ENCODE assay signal across 24 mouse cellular contexts in genomic region chr1:84362209-84362608, GRCm38 (mm10). TPM values are rescaled to one million over a fixed set of nuclear protein-coding genes. Genes with fewer than 3 reads are reported as not detected.
DNase-seq lines count a peak whose midpoint lies in the region; ATAC-seq and TF ChIP-seq lines count a peak whose summit lies in the region.
"Had no signal": no experiment of that assay in that cellular context is flagged by ENCODE, and none has a peak within 500 bp of the region (broad histone marks: within the 10 kb centered on the region; RNA-seq: fewer than 3 reads in every experiment).

No protein-coding gene starts in this region.

- 93% methylated on average over 1 of the region's 1 CpGs for WGBS in liver, adult 2 months
- WGBS in liver, embryonic 12.5 days (ENCODE audit: insufficient replicate concordance) = 65% methylated on average over 1 of the region's 1 CpGs
- WGBS in macrophage (ENCODE audit: missing documents) = 67% methylated on average over 1 of the region's 1 CpGs
- 81% methylated on average over 1 of the region's 1 CpGs for WGBS in forebrain, embryonic 12.5 days

- no peak overlapping the region for H3K4me3 ChIP-seq in liver, adult 2 months (ENCODE audit: insufficient read depth, low read depth, low read length)
- H3K4me3 ChIP-seq in liver, embryonic 12.5 days = no peak overlapping the region
- peak overlapping the region; percentile 1; the same call in 1 of the 2 replicates for H3K4me3 ChIP-seq in macrophage (ENCODE audit: inconsistent target)
- H3K4me3 ChIP-seq in forebrain, embryonic 12.5 days (replicated peaks) = no peak overlapping the region
- H3K4me3 ChIP-seq: embryonic facial prominence, embryonic 10.5 days; forebrain, embryonic 10.5 days; hindbrain, embryonic 15.5 days; limb, embryonic 13.5 days; midbrain, embryonic 15.5 days had no signal

- H3K4me2 ChIP-seq in liver, embryonic 12.5 days = no peak overlapping the region
- H3K4me2 ChIP-seq in forebrain, embryonic 12.5 days = no peak overlapping the region
- H3K4me2 ChIP-seq: heart, embryonic 11.5 days; hindbrain, embryonic 15.5 days; limb, embryonic 13.5 days; lung, embryonic 14.5 days; midbrain, embryonic 15.5 days had no signal

- ATAC-seq in liver, embryonic 12.5 days = no peak
- no peak for ATAC-seq in forebrain, embryonic 12.5 days (ENCODE audit: low FRiP score)
- ATAC-seq: activated CD4-positive, CD25-positive, alpha-beta regulatory T cell, adult 4 months; forebrain, postnatal 0 days; midbrain, embryonic 15.5 days had no signal

- H3K27me3 ChIP-seq in liver, adult 2 months (ENCODE audit: control insufficient read depth, insufficient read depth, low read length) = no peaks in the 10 kb centered on the region
- H3K27me3 ChIP-seq in liver, embryonic 12.5 days (replicated peaks) = no peaks in the 10 kb centered on the region
- no peaks in the 10 kb centered on the region for H3K27me3 ChIP-seq in forebrain, embryonic 12.5 days
- H3K27me3 ChIP-seq: hindbrain, embryonic 15.5 days; limb, embryonic 13.5 days; midbrain, embryonic 15.5 days had no signal

- H3K79me2 ChIP-seq in liver, adult 2 months (ENCODE audit: control insufficient read depth, insufficient read depth, low read length) = no peaks in the 10 kb centered on the region
- H3K79me2 ChIP-seq in macrophage (ENCODE audit: inconsistent target) = 0 out of 2 replicates have a peak, but pooled peaks cover 10% of the 10 kb centered on the region

- no peaks in the 10 kb centered on the region for H3K36me3 ChIP-seq in liver, adult 2 months (ENCODE audit: control insufficient read depth, insufficient read depth, low read length)
- no peaks in the 10 kb centered on the region for H3K36me3 ChIP-seq in liver, embryonic 12.5 days
- no peaks in the 10 kb centered on the region for H3K36me3 ChIP-seq in macrophage (ENCODE audit: inconsistent target)
- H3K36me3 ChIP-seq in forebrain, embryonic 12.5 days (replicated peaks) = no peaks in the 10 kb centered on the region
- H3K36me3 ChIP-seq: embryonic facial prominence, embryonic 10.5 days; forebrain, embryonic 10.5 days; hindbrain, embryonic 15.5 days; limb, embryonic 13.5 days; midbrain, embryonic 15.5 days had no signal

- peak; percentile 3 for DNase-seq in gastrocnemius, postnatal 14 days
- no peak for DNase-seq in gastrocnemius, adult 8-10 months (ENCODE audit: low spot score in 2 of 2)
- no peak for DNase-seq in liver, adult 2 months (ENCODE audit: extremely low read depth, low read depth, low spot score)
- no peak for DNase-seq in left cerebral cortex, adult 11 months (ENCODE audit: low spot score)
- DNase-seq: adrenal gland, postnatal 14 days; cerebellum, adult 11 months; cerebellum, postnatal 10 days; forebrain, postnatal 0 days; gastrocnemius, postnatal 36 days; kidney, postnatal 4 days; lung, embryonic 14.5 days; spleen, adult 18-20 months; thymus, postnatal 25 days had no signal

- H3K9me3 ChIP-seq in liver, embryonic 12.5 days (replicated peaks) = no peaks in the 10 kb centered on the region
- no peaks in the 10 kb centered on the region for H3K9me3 ChIP-seq in forebrain, embryonic 12.5 days
- H3K9me3 ChIP-seq: embryonic facial prominence, embryonic 10.5 days; forebrain, embryonic 10.5 days; hindbrain, embryonic 15.5 days; limb, embryonic 13.5 days; midbrain, embryonic 15.5 days had no signal

- no peak for TF ChIP-seq POLR2A in liver, adult 2 months (IDR thresholded peaks at IDR 0.05; ENCODE audit: extremely low read depth, insufficient read depth, low read length)

- H3K9ac ChIP-seq in liver, adult 2 months (ENCODE audit: low read depth, low read length) = no peak overlapping the region
- no peak overlapping the region for H3K9ac ChIP-seq in liver, embryonic 12.5 days
- H3K9ac ChIP-seq in forebrain, embryonic 12.5 days = no peak overlapping the region
- H3K9ac ChIP-seq: forebrain, postnatal 0 days; hindbrain, embryonic 15.5 days; limb, embryonic 13.5 days; liver, embryonic 14.5 days; lung, embryonic 14.5 days; midbrain, embryonic 15.5 days had no signal

- intact Hi-C loops in gastrocnemius, postnatal 14 days (cut with DNase I; ENCODE audit: low total_unique reads) = no loop called here

- peaks cover 8% of the 10 kb centered on the region for H3K4me1 ChIP-seq in liver, adult 2 months (ENCODE audit: control insufficient read depth, insufficient read depth, low read length)
- H3K4me1 ChIP-seq in liver, embryonic 12.5 days = no peaks in the 10 kb centered on the region
- no peaks in the 10 kb centered on the region for H3K4me1 ChIP-seq in forebrain, embryonic 12.5 days
- H3K4me1 ChIP-seq: embryonic facial prominence, embryonic 10.5 days; forebrain, embryonic 10.5 days; hindbrain, embryonic 15.5 days had no signal

- no peak for TF ChIP-seq CTCF in liver, adult 2 months (IDR thresholded peaks at IDR 0.05; ENCODE audit: low read depth, low read length)

- peak overlapping the region; percentile 34 for H3K27ac ChIP-seq in liver, adult 2 months (replicated peaks; ENCODE audit: insufficient read depth, low read depth, low read length)
- H3K27ac ChIP-seq in liver, embryonic 12.5 days = no peak overlapping the region
- H3K27ac ChIP-seq in macrophage = peak overlapping the region; percentile 99
- H3K27ac ChIP-seq in forebrain, embryonic 12.5 days = no peak overlapping the region
- H3K27ac ChIP-seq: embryonic facial prominence, embryonic 10.5 days; forebrain, embryonic 10.5 days; hindbrain, embryonic 15.5 days; limb, embryonic 13.5 days; liver, embryonic 14.5 days; midbrain, embryonic 15.5 days had no signal

RNA-seq across cellular contexts. Expression of gene Pid1, which starts 1.8 kb away (rescaled TPM):
- total RNA-seq in gastrocnemius, postnatal 14 days (2021) = 10 to 100 TPM; 17.6 TPM
- 1 to 10 TPM; 2.2 to 4.8 (median 3.3) TPM for total RNA-seq in gastrocnemius, adult 8-10 months (2022)
- 81.7 and 88.7 TPM in 2 replicates for total RNA-seq in liver, adult 2 months (2014; rRNA removed)
- polyA plus RNA-seq in liver, adult 2 months (2012; rRNA removed) = 48.1 and 61.2 TPM in 2 replicates
- 17.2 and 18.7 TPM in 2 replicates for polyA plus RNA-seq in liver, embryonic 12.5 days (2016; fragmentation: Nextera tagmentation; extraction: Ambion mirVana)
- total RNA-seq in macrophage (2018; cell fraction: chromatin; rRNA removed) = 100 to 1,000 TPM; 298 to 910 (median 469) TPM
- total RNA-seq in macrophage (2018; cell fraction: cytosol; rRNA removed) = 100 to 1,000 TPM in 15 of 26 experiments, 10 to 100 TPM in 11; 81.2 to 152 (median 112) TPM
- 1,000 to 10,000 TPM in 1 of 26 experiments, 100 to 1,000 TPM in 25; 194 to 1,029 (median 383) TPM for total RNA-seq in macrophage (2018; cell fraction: nucleus; rRNA removed)
- 107 to 216 TPM (median 113 TPM) in 3 replicates for polyA plus RNA-seq in macrophage (2018)
- 49.9 and 52.1 TPM in 2 replicates for polyA plus RNA-seq in forebrain, embryonic 12.5 days (2016; fragmentation: Nextera tagmentation; extraction: Ambion mirVana)

Comparison
In these comparisons a context has a peak if more than half of its experiments do, and no peak if none do; other contexts are left out.
1. H3K27ac ChIP-seq: peak in liver, adult 2 months (single experiment) and macrophage (single experiment); none in liver, embryonic 12.5 days (single experiment) and forebrain, embryonic 12.5 days (single experiment).